Mouse (Mus musculus): ENCODE measurements around the gene Pced1b. TPM values are rescaled to one million over a fixed set of nuclear protein-coding genes. Genes with fewer than 3 reads are reported as not detected.
A peak's percentile ranks its signal among the peaks of the same experiment; 100 is the strongest.
"Not testable (repeated sequence)": the region's sequence is repeated elsewhere in the genome, so short reads cannot be mapped to it uniquely, and the experiment has no call there.

Gene Pced1b
- polyA plus RNA-seq, 1 experiment from 2014 or later: 6.7 TPM

- no peak overlapping the region for H3K4me2 ChIP-seq (ENCODE audit: low read depth, low read length)
Measured at GRCm38 (mm10) chr15:97364968-97365367, 118.1 kb downstream of the Pced1b start.

GRCm38 (mm10) chr15:97368035-97368608 lies 121.2 kb downstream of the Pced1b start:
- 89% methylated on average over 9 of the region's 9 CpGs for WGBS
- no peak overlapping the region for H3K27ac ChIP-seq (ENCODE audit: low read depth, low read length)

More at GRCm38 (mm10) chr15:97364968-97365367, 118.1 kb downstream of the Pced1b start:
- no peak overlapping the region for H3K9ac ChIP-seq (replicated peaks; ENCODE audit: low read depth, low read length)
- H3K27me3 ChIP-seq (ENCODE audit: control insufficient read depth, insufficient read depth, low read length): no peaks in the 10 kb centered on the region
- no peak overlapping the region for H3K4me3 ChIP-seq (ENCODE audit: low read depth, low read length)
- no peaks in the 10 kb centered on the region for H3K9me3 ChIP-seq (ENCODE audit: control insufficient read depth, low read length)
- no peak overlapping the region for H3K27ac ChIP-seq (ENCODE audit: low read depth, low read length)
- ATAC-seq (ENCODE audit: low read depth): no peak
- H3K36me3 ChIP-seq (ENCODE audit: control insufficient read depth, insufficient read depth, low read length): no peaks in the 10 kb centered on the region
- no peaks in the 10 kb centered on the region for H3K4me1 ChIP-seq (ENCODE audit: control insufficient read depth, insufficient read depth, low read length)
- 95% methylated on average over 8 of the region's 8 CpGs for WGBS

GRCm38 (mm10) chr15:97368631-97369030 lies 121.7 kb downstream of the Pced1b start:
- Histone ChIP-seq H3K4me3 (ENCODE audit: low read depth, low read length) (no peak overlapping the region), H3K9me3 (ENCODE audit: control insufficient read depth, low read length) (no peaks in the 10 kb centered on the region), H3K27ac (ENCODE audit: low read depth, low read length) (no peak overlapping the region), H3K9ac (replicated peaks; ENCODE audit: low read depth, low read length) (no peak overlapping the region), H3K4me1 (ENCODE audit: control insufficient read depth, insufficient read depth, low read length) (0 out of 2 replicates have a peak, but pooled peaks cover 4% of the 10 kb centered on the region), H3K4me2 (ENCODE audit: low read depth, low read length) (no peak overlapping the region), H3K36me3 (ENCODE audit: control insufficient read depth, insufficient read depth, low read length) (no peaks in the 10 kb centered on the region), H3K27me3 (ENCODE audit: control insufficient read depth, insufficient read depth, low read length) (no peaks in the 10 kb centered on the region)
- no peak for ATAC-seq (ENCODE audit: low read depth)
- 78% methylated on average over 7 of the region's 7 CpGs for WGBS

More at GRCm38 (mm10) chr15:97368035-97368608, 121.2 kb downstream of the Pced1b start:
- Histone ChIP-seq H3K9ac (replicated peaks; ENCODE audit: low read depth, low read length) (no peak overlapping the region), H3K4me3 (ENCODE audit: low read depth, low read length) (no peak overlapping the region), H3K27me3 (ENCODE audit: control insufficient read depth, insufficient read depth, low read length) (no peaks in the 10 kb centered on the region), H3K36me3 (ENCODE audit: control insufficient read depth, insufficient read depth, low read length) (no peaks in the 10 kb centered on the region), H3K4me1 (ENCODE audit: control insufficient read depth, insufficient read depth, low read length) (no peaks in the 10 kb centered on the region), H3K9me3 (ENCODE audit: control insufficient read depth, low read length) (no peaks in the 10 kb centered on the region), H3K4me2 (ENCODE audit: low read depth, low read length) (no peak overlapping the region)
- no peak for ATAC-seq (ENCODE audit: low read depth)

GRCm38 (mm10) chr15:97369144-97369543 lies 122.2 kb downstream of the Pced1b start:
- no peaks in the 10 kb centered on the region for H3K36me3 ChIP-seq (ENCODE audit: control insufficient read depth, insufficient read depth, low read length)

GRCm38 (mm10) chr15:97370880-97371279 lies 124.0 kb downstream of the Pced1b start:
- H3K36me3 ChIP-seq (ENCODE audit: control insufficient read depth, insufficient read depth, low read length): no peaks in the 10 kb centered on the region
- WGBS: 97% methylated on average over 7 of the region's 7 CpGs
- H3K27me3 ChIP-seq (ENCODE audit: control insufficient read depth, insufficient read depth, low read length): no peaks in the 10 kb centered on the region
- ATAC-seq (ENCODE audit: low read depth): no peak
- no peaks in the 10 kb centered on the region for H3K9me3 ChIP-seq (ENCODE audit: control insufficient read depth, low read length)
- H3K9ac ChIP-seq (replicated peaks; ENCODE audit: low read depth, low read length): no peak overlapping the region
- H3K27ac ChIP-seq (ENCODE audit: low read depth, low read length): no peak overlapping the region
- no peak overlapping the region for H3K4me3 ChIP-seq (ENCODE audit: low read depth, low read length)
- no peak overlapping the region for H3K4me2 ChIP-seq (ENCODE audit: low read depth, low read length)
- 0 out of 2 replicates have a peak, but pooled peaks cover 5% of the 10 kb centered on the region for H3K4me1 ChIP-seq (ENCODE audit: control insufficient read depth, insufficient read depth, low read length)

More at GRCm38 (mm10) chr15:97369144-97369543, 122.2 kb downstream of the Pced1b start:
- Histone ChIP-seq H3K4me1 (ENCODE audit: control insufficient read depth, insufficient read depth, low read length) (0 out of 2 replicates have a peak, but pooled peaks cover 5% of the 10 kb centered on the region), H3K9ac (replicated peaks; ENCODE audit: low read depth, low read length) (no peak overlapping the region), H3K27me3 (ENCODE audit: control insufficient read depth, insufficient read depth, low read length) (no peaks in the 10 kb centered on the region), H3K4me2 (ENCODE audit: low read depth, low read length) (no peak overlapping the region), H3K9me3 (ENCODE audit: control insufficient read depth, low read length) (no peaks in the 10 kb centered on the region), H3K27ac (ENCODE audit: low read depth, low read length) (no peak overlapping the region), H3K4me3 (ENCODE audit: low read depth, low read length) (no peak overlapping the region)
- WGBS: 91% methylated on average over 10 of the region's 10 CpGs
- no peak for ATAC-seq (ENCODE audit: low read depth)

GRCm38 (mm10) chr15:97372043-97372442 lies 125.1 kb downstream of the Pced1b start:
- H3K4me1 ChIP-seq (ENCODE audit: control insufficient read depth, insufficient read depth, low read length); H3K9me3 ChIP-seq (ENCODE audit: control insufficient read depth, low read length); H3K4me2 ChIP-seq (ENCODE audit: low read depth, low read length); ATAC-seq (ENCODE audit: low read depth); H3K4me3 ChIP-seq (ENCODE audit: low read depth, low read length); H3K27ac ChIP-seq (ENCODE audit: low read depth, low read length); H3K27me3 ChIP-seq (ENCODE audit: control insufficient read depth, insufficient read depth, low read length); H3K9ac ChIP-seq (replicated peaks; ENCODE audit: low read depth, low read length); H3K36me3 ChIP-seq (ENCODE audit: control insufficient read depth, insufficient read depth, low read length): not testable (repeated sequence)
- 48% methylated on average over 3 of the region's 3 CpGs for WGBS

- Histone ChIP-seq H3K27ac (ENCODE audit: low read depth, low read length) (no peak overlapping the region), H3K36me3 (ENCODE audit: control insufficient read depth, insufficient read depth, low read length) (no peaks in the 10 kb centered on the region), H3K9me3 (ENCODE audit: control insufficient read depth, low read length) (no peaks in the 10 kb centered on the region), H3K27me3 (ENCODE audit: control insufficient read depth, insufficient read depth, low read length) (no peaks in the 10 kb centered on the region), H3K9ac (replicated peaks; ENCODE audit: low read depth, low read length) (no peak overlapping the region), H3K4me2 (ENCODE audit: low read depth, low read length) (no peak overlapping the region), H3K4me3 (ENCODE audit: low read depth, low read length) (no peak overlapping the region), H3K4me1 (ENCODE audit: control insufficient read depth, insufficient read depth, low read length) (0 out of 2 replicates have a peak, but pooled peaks cover 5% of the 10 kb centered on the region)
- no peak for ATAC-seq (ENCODE audit: low read depth)
- WGBS: 52% methylated on average over 6 of the region's 6 CpGs
Measured at GRCm38 (mm10) chr15:97372611-97373131, 125.8 kb downstream of the Pced1b start.

GRCm38 (mm10) chr15:97373203-97374084 lies 126.5 kb downstream of the Pced1b start:
- peak overlapping the region; percentile 32 for H3K4me2 ChIP-seq (ENCODE audit: low read depth, low read length)
- H3K4me3 ChIP-seq (ENCODE audit: low read depth, low read length): no peak overlapping the region; the same call in 1 of the 2 replicates
- H3K36me3 ChIP-seq (ENCODE audit: control insufficient read depth, insufficient read depth, low read length): no peaks in the 10 kb centered on the region
- no peaks in the 10 kb centered on the region for H3K27me3 ChIP-seq (ENCODE audit: control insufficient read depth, insufficient read depth, low read length)
- whole genome bisulfite sequencing: 14% methylated on average over 24 of the region's 25 CpGs
- H3K9me3 ChIP-seq (ENCODE audit: control insufficient read depth, low read length): no peaks in the 10 kb centered on the region
- ATAC-seq (ENCODE audit: low read depth): no peak
- H3K4me1 ChIP-seq (ENCODE audit: control insufficient read depth, insufficient read depth, low read length): 0 out of 2 replicates have a peak, but pooled peaks cover 5% of the 10 kb centered on the region
- no peak overlapping the region; the same call in 1 of the 2 replicates for H3K9ac ChIP-seq (replicated peaks; ENCODE audit: low read depth, low read length)
- H3K27ac ChIP-seq (ENCODE audit: low read depth, low read length): no peak overlapping the region
